Mouse (Mus musculus) ES-E14 (cell line): ENCODE results near the gene Zfp882. TPM values are rescaled to one million over a fixed set of nuclear protein-coding genes. Genes with fewer than 3 reads are reported as not detected.
"Not testable (repeated sequence)": the region's sequence is repeated elsewhere in the genome, so short reads cannot be mapped to it uniquely, and the experiment has no call there.

Experiments
- DNase-seq: peaks from one replicate; pipeline ENCODE4 v3.0.0-alpha.2; 2013; ENCODE audit warnings: low read depth, low spot score
- H3K27ac ChIP-seq: 2 replicates; pipeline ENCODE4 v1.5.1; 2012; ENCODE audit warnings: low read depth, mild to moderate bottlenecking, low read length, moderate library complexity, mixed read lengths; ENCODE audit not compliant: poor library complexity, insufficient read depth, severe bottlenecking
- H3K36me3 ChIP-seq: 2 replicates; pipeline ENCODE4 v1.6.1; 2012; ENCODE audit warnings: mild to moderate bottlenecking, low read length, moderate library complexity, mixed read lengths; ENCODE audit not compliant: control insufficient read depth, poor library complexity, insufficient read depth, severe bottlenecking
- H3K4me1 ChIP-seq, 2 experiments: fragments of 150-350 bp in 1 of 2; sonication (generic) in 1 of 2; 2 replicates each; pipeline ENCODE4 v1.6.1; 2012; ENCODE audit warnings: low read length in 2 of 2, mild to moderate bottlenecking in 1 of 2, mixed read lengths in 1 of 2; ENCODE audit not compliant: control insufficient read depth in 2 of 2, insufficient read depth in 2 of 2, poor library complexity in 1 of 2
- H3K4me3 ChIP-seq, 2 experiments: fragments of 150-350 bp in 1 of 2; sonication (generic) in 1 of 2; 2 replicates each; pipeline ENCODE4 v1.5.1; 2012; ENCODE audit warnings: low read length in 2 of 2, low read depth in 1 of 2, mild to moderate bottlenecking in 1 of 2, mixed read lengths in 1 of 2; ENCODE audit not compliant: insufficient read depth in 1 of 2, poor library complexity in 1 of 2, severe bottlenecking in 1 of 2
- H3K9ac ChIP-seq: 2 replicates; pipeline ENCODE4 v1.6.1; 2012; ENCODE audit warnings: low read depth, mild to moderate bottlenecking, low read length, mixed read lengths; ENCODE audit not compliant: poor library complexity, insufficient read depth, severe bottlenecking
- H3K9me3 ChIP-seq: fragments of 150-350 bp; sonication (generic); 2 replicates; pipeline ENCODE4 v1.6.1; 2012; ENCODE audit warnings: low read depth, mild to moderate bottlenecking, low read length; ENCODE audit not compliant: control insufficient read depth, insufficient read depth
- CHD2 ChIP-seq: IDR thresholded peaks from 2 replicates; pipeline ENCODE4 v1.6.1; 2014; ENCODE audit warnings: mild to moderate bottlenecking, low read depth, low read length, inconsistent platforms
- HCFC1 ChIP-seq: IDR thresholded peaks from 2 replicates; pipeline ENCODE4 v1.6.1; 2012; ENCODE audit warnings: low read length, inconsistent platforms, borderline replicate concordance; ENCODE audit not compliant: insufficient read depth
- MAFK ChIP-seq: IDR thresholded peaks from 2 replicates; pipeline ENCODE4 v1.6.1; 2014; ENCODE audit warnings: mild to moderate bottlenecking, low read depth, low read length, inconsistent platforms; ENCODE audit not compliant: insufficient read depth
- ZC3H11A ChIP-seq: IDR thresholded peaks from 2 replicates; pipeline ENCODE4 v1.6.1; 2012; ENCODE audit warnings: low read depth, mild to moderate bottlenecking, inconsistent platforms, low read length, borderline replicate concordance
- ZNF384 ChIP-seq: IDR thresholded peaks from 2 replicates; pipeline ENCODE4 v1.6.1; 2012; ENCODE audit warnings: low read depth, low read length, inconsistent platforms
- in situ Hi-C, 2 experiments: fragments of 600-800 bp; cut with MboI; formaldehyde crosslinking; loops; one replicate each; pipeline ENCODE4 v1.15.1; 2025; ENCODE audit warnings: low sequenced_read_pairs in 2 of 2, inconsistent platforms in 1 of 2; ENCODE audit not compliant: unreplicated experiment in 2 of 2
- total RNA-seq: library from RNA; depleted of rRNA; stranded (reverse); fragments of 300-350 nt; gene quantifications from 2 replicates; pipeline ENCODE4 v1.2.3, GENCODE M21; 2012; rRNA removed

Gene Zfp882
- total RNA-seq = 6.7 and 7.1 TPM in 2 replicates

- Histone ChIP-seq H3K4me1 (no peaks in the 10 kb centered on the region), H3K36me3 (no peaks in the 10 kb centered on the region), H3K27ac (peak within 1 kb of the TSS; percentile 77), H3K4me3 (peak within 1 kb of the TSS; percentile 78 to 90), H3K9me3 (peaks cover 2% of the 10 kb centered on the region; the same call in 1 of the 2 replicates), H3K9ac (peak within 1 kb of the TSS; percentile 83)
- peak; percentile 80 for DNase-seq
- in situ Hi-C loops = no loop called here
- TF ChIP-seq ZC3H11A (0 out of 2 replicates have a peak, but pooled peaks have one; percentile 21), MAFK (no peak), HCFC1 (peak; percentile 78; the same call in 1 of the 2 replicates), CHD2 (no peak), ZNF384 (no peak)
These were observed at the start of gene Zfp882, which contains the start of gene Zfp617 for GRCm38 (mm10) chr8:71908309-71909261. Gene Zfp882 (plus strand): TSS chr8:71908608. Gene Zfp617 (plus strand): TSS chr8:71908635.

- in situ Hi-C loops = loop anchor here (10.0 to 25.0 kb wide), 2 partner anchors 99 to 667 kb away; no protein-coding TSS in a partner anchor
- H3K9me3 ChIP-seq, H3K4me1 ChIP-seq, H3K9ac ChIP-seq, DNase-seq, H3K36me3 ChIP-seq, H3K4me3 ChIP-seq, H3K27ac ChIP-seq: not testable (repeated sequence)
These were observed 46.9 kb upstream of the Zfp882 start for GRCm38 (mm10) chr8:71861551-71861950.

GRCm38 (mm10) chr8:71862038-71862437, 46.4 kb upstream of the Zfp882 start:
- not testable (repeated sequence) for DNase-seq, H3K4me1 ChIP-seq, H3K36me3 ChIP-seq, H3K9ac ChIP-seq, H3K9me3 ChIP-seq, H3K4me3 ChIP-seq, H3K27ac ChIP-seq
- in situ Hi-C loops = loop anchor here (10.0 to 25.0 kb wide), 2 partner anchors 100 to 667 kb away; no protein-coding TSS in a partner anchor

- peak within 1 kb of the TSS; percentile 82 for H3K9ac ChIP-seq
- TF ChIP-seq ZNF384 (no peak), HCFC1 (no peak), MAFK (no peak), ZC3H11A (no peak), CHD2 (no peak)
- H3K27ac ChIP-seq = no peak within 1 kb of the TSS
- DNase-seq = no peak
- in situ Hi-C loops = no loop called here
- H3K9me3 ChIP-seq = no peaks in the 10 kb centered on the region
- 0 out of 2 replicates have a peak, but pooled peaks cover 2% of the 10 kb centered on the region for H3K36me3 ChIP-seq
- no peaks in the 10 kb centered on the region for H3K4me1 ChIP-seq
- peak within 1 kb of the TSS; percentile 63 to 76 for H3K4me3 ChIP-seq
These were observed 26.7 kb upstream of the Zfp882 start, which contains the start of gene Zfp709 for GRCm38 (mm10) chr8:71881618-71882274. Gene Zfp709 (plus strand): TSS chr8:71882019.

GRCm38 (mm10) chr8:71900666-71901065, 7.7 kb upstream of the Zfp882 start:
- Histone ChIP-seq H3K27ac (peak overlapping the region; percentile 87), H3K4me3 (peak overlapping the region; percentile 39 to 54; a peak in 3 of 4 replicates), H3K9ac (peak overlapping the region; percentile 48; the same call in 1 of the 2 replicates)
- H3K4me1 ChIP-seq, in situ Hi-C loops, DNase-seq, H3K36me3 ChIP-seq, H3K9me3 ChIP-seq: not testable (repeated sequence)

- H3K27ac ChIP-seq, in situ Hi-C loops, H3K9ac ChIP-seq, H3K4me1 ChIP-seq, H3K4me3 ChIP-seq, H3K9me3 ChIP-seq, H3K36me3 ChIP-seq, DNase-seq: not testable (repeated sequence)
These were observed 5.3 kb upstream of the Zfp882 start for GRCm38 (mm10) chr8:71903084-71903483.
